Mouse (Mus musculus) C2C12 (cell line): Measurements from ENCODE around the gene Ap2a1.

Source experiments
- CTCF ChIP-seq: IDR thresholded peaks from one replicate; pipeline ENCODE4 v1.5.1; 2011; ENCODE audit not compliant: control insufficient read depth, insufficient read depth, insufficient read length
- FOSL1 ChIP-seq: IDR thresholded peaks from one replicate; pipeline ENCODE4 v1.8.0; 2011; ENCODE audit warnings: mild to moderate bottlenecking, low read length; ENCODE audit not compliant: poor library complexity, insufficient read depth, severe bottlenecking
- MYOD1 ChIP-seq: IDR thresholded peaks from one replicate; pipeline ENCODE4 v1.6.1; 2011; ENCODE audit warnings: low read depth; ENCODE audit not compliant: control insufficient read depth, insufficient read length

DNA sequence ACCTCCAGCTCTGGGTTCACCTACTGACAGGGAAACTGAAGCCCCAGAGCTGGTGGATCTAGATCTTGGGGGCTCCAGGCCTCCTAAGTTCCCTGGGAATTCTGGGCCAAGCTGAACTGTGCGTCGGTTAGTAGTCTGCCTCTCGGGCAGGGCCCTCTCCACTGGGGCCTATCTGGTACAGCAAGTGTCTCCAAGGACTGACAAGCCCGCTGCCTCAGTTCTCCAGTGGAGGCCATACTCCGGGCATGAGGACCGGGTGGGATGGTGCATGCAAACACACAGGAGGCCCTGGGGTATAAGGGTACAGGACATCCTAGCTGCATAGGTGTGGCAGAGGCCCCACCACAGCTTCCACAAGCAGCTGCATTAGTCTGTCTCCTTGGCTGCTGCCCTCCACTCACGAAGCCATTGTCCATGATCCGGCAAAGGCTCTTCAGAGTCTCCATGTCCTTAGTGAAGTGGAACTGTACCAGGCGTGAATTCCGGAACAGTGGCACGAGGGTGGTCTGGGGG is 65.3 kb downstream of the Ap2a1 start:
- TF ChIP-seq CTCF = no peak
- TF ChIP-seq FOSL1 = no peak
- no peak for TF ChIP-seq MYOD1
